Mouse (Mus musculus): ENCODE results near the gene Slc4a11. TPM values are rescaled to one million over a fixed set of nuclear protein-coding genes. Genes with fewer than 3 reads are reported as not detected.
"Not testable (repeated sequence)": the region's sequence is repeated elsewhere in the genome, so short reads cannot be mapped to it uniquely, and the experiment has no call there.

Gene Slc4a11
- polyA plus RNA-seq, 1 experiment from 2014 or later, result 7.6 TPM

GRCm38 (mm10) chr2:130653760-130654159 is 43.6 kb downstream of the Slc4a11 start:
- Histone ChIP-seq H3K27ac (no peak overlapping the region), H3K4me3 (replicated peaks; ENCODE audit: low read depth, low read length) (no peak overlapping the region), H3K9me3 (replicated peaks; ENCODE audit: low read length) (no peaks in the 10 kb centered on the region), H3K4me2 (ENCODE audit: low read length) (no peak overlapping the region), H3K36me3 (ENCODE audit: insufficient read depth, low read length) (peaks cover 45% of the 10 kb centered on the region), H3K27me3 (ENCODE audit: insufficient read depth, low read length) (no peaks in the 10 kb centered on the region), H3K9ac (ENCODE audit: low read depth, low read length) (no peak overlapping the region), H3K4me1 (replicated peaks; ENCODE audit: insufficient read depth, low read length) (no peaks in the 10 kb centered on the region)
- no peak for ATAC-seq (replicated peaks; ENCODE audit: low FRiP score, low read depth)
- WGBS, result 92% methylated on average over 1 of the region's 1 CpGs
- no peak for TF ChIP-seq CTCF (IDR thresholded peaks at IDR 0.05; ENCODE audit: low read depth)
- DNase-seq (ENCODE audit: low spot score), result no peak

- no peak overlapping the region for H3K27ac ChIP-seq
- TF ChIP-seq CTCF (IDR thresholded peaks at IDR 0.05; ENCODE audit: low read depth), result no peak
- no peaks in the 10 kb centered on the region for H3K4me1 ChIP-seq (replicated peaks; ENCODE audit: insufficient read depth, low read length)
- no peak overlapping the region for H3K4me3 ChIP-seq (replicated peaks; ENCODE audit: low read depth, low read length)
- no peaks in the 10 kb centered on the region for H3K27me3 ChIP-seq (ENCODE audit: insufficient read depth, low read length)
- DNase-seq (ENCODE audit: low spot score) (no peak), ATAC-seq (replicated peaks; ENCODE audit: low FRiP score, low read depth) (no peak)
- H3K4me2 ChIP-seq (ENCODE audit: low read length), result no peak overlapping the region
- WGBS, result 91% methylated on average over 2 of the region's 2 CpGs
- no peak overlapping the region for H3K9ac ChIP-seq (ENCODE audit: low read depth, low read length)
- peaks cover 43% of the 10 kb centered on the region for H3K36me3 ChIP-seq (ENCODE audit: insufficient read depth, low read length)
- no peaks in the 10 kb centered on the region for H3K9me3 ChIP-seq (replicated peaks; ENCODE audit: low read length)
Measured at GRCm38 (mm10) chr2:130653303-130653702, 44.0 kb downstream of the Slc4a11 start.

- not testable (repeated sequence) for H3K4me2 ChIP-seq (ENCODE audit: low read length); DNase-seq (ENCODE audit: low spot score); H3K4me1 ChIP-seq (replicated peaks; ENCODE audit: insufficient read depth, low read length); H3K9ac ChIP-seq (ENCODE audit: low read depth, low read length); ATAC-seq (replicated peaks; ENCODE audit: low FRiP score, low read depth); H3K27ac ChIP-seq; H3K9me3 ChIP-seq (replicated peaks; ENCODE audit: low read length); H3K4me3 ChIP-seq (replicated peaks; ENCODE audit: low read depth, low read length); H3K27me3 ChIP-seq (ENCODE audit: insufficient read depth, low read length)
- WGBS, result 87% methylated on average over 6 of the region's 6 CpGs
- peaks cover 10% of the 10 kb centered on the region for H3K36me3 ChIP-seq (ENCODE audit: insufficient read depth, low read length)
Measured at GRCm38 (mm10) chr2:130649028-130649427, 48.3 kb downstream of the Slc4a11 start.

- no peaks in the 10 kb centered on the region for H3K27me3 ChIP-seq (ENCODE audit: insufficient read depth, low read length)
- no peak overlapping the region for H3K9ac ChIP-seq (ENCODE audit: low read depth, low read length)
- no peaks in the 10 kb centered on the region for H3K9me3 ChIP-seq (replicated peaks; ENCODE audit: low read length)
- no peak overlapping the region for H3K4me2 ChIP-seq (ENCODE audit: low read length)
- TF ChIP-seq CTCF (IDR thresholded peaks at IDR 0.05; ENCODE audit: low read depth), result no peak
- ATAC-seq (replicated peaks; ENCODE audit: low FRiP score, low read depth), result no peak
- H3K4me3 ChIP-seq (replicated peaks; ENCODE audit: low read depth, low read length), result no peak overlapping the region
- DNase-seq (ENCODE audit: low spot score), result no peak
- H3K27ac ChIP-seq, result no peak overlapping the region
- H3K4me1 ChIP-seq (replicated peaks; ENCODE audit: insufficient read depth, low read length), result peaks cover 8% of the 10 kb centered on the region; the same call in 1 of the 2 replicates
- H3K36me3 ChIP-seq (ENCODE audit: insufficient read depth, low read length), result no peaks in the 10 kb centered on the region
- 82% methylated on average over 4 of the region's 4 CpGs for WGBS
Measured at GRCm38 (mm10) chr2:130645198-130645597, 52.1 kb downstream of the Slc4a11 start.

- Histone ChIP-seq H3K9me3 (replicated peaks; ENCODE audit: low read length) (no peaks in the 10 kb centered on the region), H3K4me1 (replicated peaks; ENCODE audit: insufficient read depth, low read length) (peaks cover 8% of the 10 kb centered on the region), H3K27me3 (ENCODE audit: insufficient read depth, low read length) (no peaks in the 10 kb centered on the region), H3K4me3 (replicated peaks; ENCODE audit: low read depth, low read length) (peak within 1 kb of the TSS; percentile 61), H3K36me3 (ENCODE audit: insufficient read depth, low read length) (no peaks in the 10 kb centered on the region), H3K4me2 (ENCODE audit: low read length) (peak within 1 kb of the TSS; percentile 90), H3K27ac (no peak within 1 kb of the TSS), H3K9ac (ENCODE audit: low read depth, low read length) (peak within 1 kb of the TSS; percentile 53)
- TF ChIP-seq CTCF (IDR thresholded peaks at IDR 0.05; ENCODE audit: low read depth), result no peak
- WGBS, result 3% methylated on average over 40 of the region's 40 CpGs
- peak; percentile 91 for DNase-seq (ENCODE audit: low spot score)
- peak; percentile 84 for ATAC-seq (replicated peaks; ENCODE audit: low FRiP score, low read depth)
Measured at GRCm38 (mm10) chr2:130642684-130643369, 54.5 kb downstream of the Slc4a11 start, which contains the start of gene Lzts3. TSS of gene Lzts3 (minus strand) at chr2:130642803.

- peak overlapping the region; percentile 61 for H3K4me3 ChIP-seq (replicated peaks; ENCODE audit: low read depth, low read length)
- no peak overlapping the region for H3K27ac ChIP-seq
- no peaks in the 10 kb centered on the region for H3K27me3 ChIP-seq (ENCODE audit: insufficient read depth, low read length)
- H3K4me2 ChIP-seq (ENCODE audit: low read length), result peak overlapping the region; percentile 90
- peak overlapping the region; percentile 53 for H3K9ac ChIP-seq (ENCODE audit: low read depth, low read length)
- DNase-seq (ENCODE audit: low spot score) (no peak), ATAC-seq (replicated peaks; ENCODE audit: low FRiP score, low read depth) (no peak)
- H3K9me3 ChIP-seq (replicated peaks; ENCODE audit: low read length), result no peaks in the 10 kb centered on the region
- no peaks in the 10 kb centered on the region for H3K36me3 ChIP-seq (ENCODE audit: insufficient read depth, low read length)
- peaks cover 8% of the 10 kb centered on the region for H3K4me1 ChIP-seq (replicated peaks; ENCODE audit: insufficient read depth, low read length)
- WGBS, result 0% methylated on average over 22 of the region's 27 CpGs
- no peak for TF ChIP-seq CTCF (IDR thresholded peaks at IDR 0.05; ENCODE audit: low read depth)
Measured at GRCm38 (mm10) chr2:130642197-130642660, 55.1 kb downstream of the Slc4a11 start.
